Mouse (Mus musculus) olfactory bulb, adult 2 months (tissue): ENCODE measurements around the gene Gm34302. TPM values are rescaled to one million over a fixed set of nuclear protein-coding genes. Genes with fewer than 3 reads are reported as not detected.

ENCODE experiments used
- H3K27ac ChIP-seq: fragments of 200-500 bp; 2 replicates; pipeline ENCODE4 v1.5.1; 2012; ENCODE audit warnings: low read depth, low read length; ENCODE audit not compliant: insufficient read depth
- H3K4me1 ChIP-seq: fragments of 200-500 bp; 2 replicates; pipeline ENCODE4 v1.6.1; 2012; ENCODE audit warnings: low read length; ENCODE audit not compliant: control insufficient read depth, insufficient read depth
- H3K4me3 ChIP-seq: fragments of 200-500 bp; 2 replicates; pipeline ENCODE4 v1.5.1; 2012; ENCODE audit warnings: mild to moderate bottlenecking, low read depth, low read length, moderate library complexity; ENCODE audit not compliant: insufficient read depth
- CTCF ChIP-seq: fragments of 200-500 bp; IDR thresholded peaks from 2 replicates; pipeline ENCODE4 v1.5.1; 2012; ENCODE audit warnings: low read depth, mild to moderate bottlenecking, low read length, moderate library complexity; ENCODE audit not compliant: insufficient read depth
- POLR2A ChIP-seq: fragments of 200-500 bp; IDR thresholded peaks from 2 replicates; pipeline ENCODE4 v1.6.1; 2012; ENCODE audit warnings: mild to moderate bottlenecking, low read depth, low read length, moderate library complexity; ENCODE audit not compliant: insufficient read depth
- WGBS: fragments of 180-500 bp; shearing (Covaris S2); methylation state at CpG from one replicate; pipeline ENCODE4 v1.1.7; 2018; 5-methylcytosine and 5-hydroxymethylcytosine counted together
- polyA plus RNA-seq: library from polyadenylated mRNA; stranded (reverse); fragments of >200 nt; gene quantifications from 2 replicates; pipeline ENCODE4 v1.2.4, GENCODE M21; 2012; ENCODE audit warnings: low replicate concordance; ENCODE audit not compliant: missing spikeins, insufficient read depth, insufficient read length

Gene Gm34302
- polyA plus RNA-seq, 1 experiment: not detected

DNA sequence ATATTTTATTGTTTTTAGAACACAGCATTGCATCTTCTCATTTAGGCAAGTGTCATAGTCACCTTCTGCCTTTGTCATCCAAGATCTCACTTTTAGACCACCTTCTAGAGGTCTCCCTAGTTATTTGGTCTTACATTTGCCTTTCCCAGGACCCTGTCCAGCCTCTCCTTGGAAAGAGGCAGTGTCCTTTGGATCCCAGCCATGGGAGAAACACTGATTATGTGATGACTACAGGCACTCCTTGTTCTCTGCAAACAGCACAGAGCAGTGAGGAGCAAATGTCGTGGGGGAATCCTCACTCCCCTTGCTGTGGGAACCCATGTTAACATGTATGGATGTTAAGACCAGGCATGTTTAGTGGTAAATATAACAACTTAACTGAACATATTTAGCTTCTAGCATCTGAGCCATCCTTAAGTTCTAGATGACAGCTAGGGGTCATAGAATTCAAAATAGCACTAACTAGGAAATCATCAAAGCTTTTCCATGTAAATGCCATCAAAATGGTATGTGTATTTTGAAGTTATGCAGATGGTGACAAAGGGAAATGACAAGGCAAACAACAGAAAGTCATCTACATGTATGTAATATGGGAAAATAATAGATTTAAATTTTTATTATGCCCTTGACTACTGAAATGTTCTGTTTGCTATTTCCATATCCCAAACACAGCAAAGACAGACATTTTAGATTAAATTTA lies 43.1 kb downstream of the Gm34302 start:
- Histone ChIP-seq H3K27ac (no peak overlapping the region), H3K4me3 (no peak overlapping the region), H3K4me1 (no peaks in the 10 kb centered on the region)
- WGBS: 73% methylated on average over 1 of the region's 1 CpGs
- TF ChIP-seq CTCF: no peak
- no peak for TF ChIP-seq POLR2A

GRCm38 (mm10) chr3:63439738-63440137 lies 43.9 kb downstream of the Gm34302 start:
- Histone ChIP-seq H3K27ac (no peak overlapping the region), H3K4me3 (no peak overlapping the region), H3K4me1 (no peaks in the 10 kb centered on the region)
- WGBS: 88% methylated on average over 2 of the region's 2 CpGs
- TF ChIP-seq CTCF (no peak), POLR2A (no peak)

- TF ChIP-seq CTCF (no peak), POLR2A (no peak)
- no peak overlapping the region for H3K4me3 ChIP-seq
- 84% methylated on average over 3 of the region's 3 CpGs for WGBS
- H3K4me1 ChIP-seq: no peaks in the 10 kb centered on the region
- no peak overlapping the region for H3K27ac ChIP-seq
These were observed 44.8 kb downstream of the Gm34302 start for GRCm38 (mm10) chr3:63438898-63439297.

Other genes with a start within 250 kb of the Gm34302 start
- gene Mme, start 242.3 kb downstream of the Gm34302 start, polyA plus RNA-seq: not detected in 2 replicates